Mouse (Mus musculus) adrenal gland, adult (tissue): Measurements from ENCODE around the gene 4930583I09Rik.

Experiments
- DNase-seq, 2 experiments: peaks; one replicate each; pipeline ENCODE4 v3.0.0; 2022 to 2023; ENCODE audit warnings: low spot score in 1 of 2; ENCODE audit not compliant: inconsistent age in 2 of 2

Gene 4930583I09Rik

DNA sequence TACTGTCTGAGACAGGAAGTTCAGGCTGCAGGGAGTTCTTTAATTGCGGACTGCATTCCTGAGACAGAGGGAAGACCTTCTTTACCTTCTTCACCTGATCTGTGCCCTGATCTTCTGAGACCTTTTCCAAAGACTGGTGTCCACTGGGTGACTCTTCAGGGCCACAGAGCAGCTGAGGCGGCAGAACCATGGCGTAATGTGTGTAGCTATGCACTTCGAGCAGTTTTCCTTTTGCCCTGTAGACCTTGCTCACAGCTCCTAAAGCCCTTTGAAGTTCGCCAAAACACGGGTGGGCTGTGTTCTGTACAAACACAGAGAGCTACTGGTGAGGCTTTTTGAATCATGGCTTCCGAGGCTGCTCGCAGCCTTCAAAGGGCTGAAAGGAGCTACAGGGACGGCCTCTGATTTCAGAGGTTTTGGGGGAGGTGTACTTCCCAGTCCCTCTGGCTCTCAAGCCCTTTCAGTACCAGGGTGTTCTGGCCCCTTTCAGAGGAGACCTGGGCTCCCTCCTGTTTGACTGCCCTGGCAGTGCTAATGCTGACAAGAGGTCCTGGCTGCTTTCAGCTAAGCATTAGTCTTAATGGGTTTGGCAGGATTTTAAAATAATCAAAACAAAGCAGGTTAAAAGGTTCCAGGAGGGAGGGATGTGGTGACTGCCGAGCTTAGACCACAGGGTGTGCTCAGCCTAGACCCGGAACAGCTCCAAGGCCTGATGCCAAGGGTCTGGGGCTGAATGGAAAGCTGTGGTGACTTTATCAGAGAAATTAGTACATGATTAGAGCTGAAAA lies 33.5 kb downstream of the 4930583I09Rik start:
- no peak for DNase-seq

DNA sequence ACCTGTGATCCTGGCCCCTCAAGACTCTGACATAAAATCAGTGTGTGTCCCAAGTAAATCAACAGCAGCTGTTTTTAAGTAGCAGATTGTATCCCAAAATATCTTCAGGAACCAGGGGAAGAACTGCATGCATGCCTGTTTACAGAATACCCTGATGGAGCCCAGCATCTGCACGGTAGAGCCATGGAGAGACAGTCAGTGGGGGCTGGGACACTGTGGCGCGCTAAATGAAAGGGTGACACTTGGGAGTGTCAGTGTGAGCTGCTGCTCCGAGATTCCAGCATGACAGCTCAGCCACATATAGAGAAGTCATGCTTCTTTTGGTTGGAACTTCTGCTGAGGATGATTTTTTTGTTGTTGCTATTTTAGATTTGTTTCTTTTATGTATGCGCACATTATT lies 43.2 kb downstream of the 4930583I09Rik start:
- DNase-seq = no peak

DNA sequence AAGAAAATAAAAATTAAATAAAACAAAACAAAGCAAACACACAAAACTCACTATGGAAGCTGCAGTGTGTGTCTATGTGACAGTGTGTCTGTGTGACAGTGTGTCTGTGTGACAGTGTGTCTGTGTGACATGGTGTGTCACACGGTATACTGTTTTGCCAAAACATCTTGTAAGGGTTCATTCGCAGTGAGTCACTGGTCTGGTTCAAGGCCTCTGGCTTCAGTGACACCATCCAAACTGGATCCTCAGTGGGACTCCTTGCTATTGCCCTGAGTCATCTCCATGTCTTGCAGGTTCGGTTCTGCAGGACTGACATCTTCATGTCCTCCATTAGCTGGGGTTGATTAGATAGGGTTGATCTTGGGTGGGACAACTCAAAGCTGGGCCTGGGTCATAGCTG lies 43.8 kb downstream of the 4930583I09Rik start:
- peak; percentile 28 to 52 for DNase-seq

DNA sequence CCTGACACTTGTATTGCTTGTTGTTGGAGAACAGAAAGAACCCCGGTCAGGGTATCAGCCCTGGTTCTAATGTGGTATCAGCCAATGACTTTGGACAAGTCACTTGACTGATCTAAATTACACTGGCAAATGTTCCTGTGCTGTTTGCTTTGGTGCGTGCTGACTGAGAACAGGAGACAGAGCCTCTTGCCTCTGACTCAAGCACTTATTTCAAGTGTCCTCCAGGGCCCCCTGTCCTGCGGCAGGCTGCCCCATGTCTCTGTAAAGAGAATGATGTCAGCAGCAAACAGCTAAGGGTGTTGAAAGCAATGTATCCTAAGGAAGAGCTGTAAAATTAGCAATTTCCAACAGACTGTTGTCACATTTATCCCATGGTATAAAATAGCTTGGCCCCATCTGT lies 46.7 kb downstream of the 4930583I09Rik start:
- no peak for DNase-seq

DNA sequence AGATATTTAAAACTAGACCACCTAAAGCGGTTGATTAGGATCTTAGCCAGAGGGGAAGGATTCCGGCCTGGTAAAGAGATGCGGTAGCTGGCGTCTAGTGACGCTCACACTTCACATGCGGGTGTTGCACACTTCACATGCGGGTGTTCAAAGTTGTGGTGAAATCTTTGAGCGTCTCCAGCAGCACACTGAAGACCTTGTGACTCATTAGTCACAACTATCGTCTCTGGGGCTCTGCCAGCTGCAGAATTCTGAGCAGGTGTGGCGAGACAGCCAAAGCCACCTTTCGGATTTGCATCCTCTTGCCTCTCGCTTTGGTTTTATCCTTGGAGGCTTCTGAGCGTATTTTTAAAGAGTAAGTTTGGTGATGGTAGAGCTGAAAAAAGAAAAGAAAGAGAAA lies 47.6 kb downstream of the 4930583I09Rik start:
- no peak for DNase-seq

DNA sequence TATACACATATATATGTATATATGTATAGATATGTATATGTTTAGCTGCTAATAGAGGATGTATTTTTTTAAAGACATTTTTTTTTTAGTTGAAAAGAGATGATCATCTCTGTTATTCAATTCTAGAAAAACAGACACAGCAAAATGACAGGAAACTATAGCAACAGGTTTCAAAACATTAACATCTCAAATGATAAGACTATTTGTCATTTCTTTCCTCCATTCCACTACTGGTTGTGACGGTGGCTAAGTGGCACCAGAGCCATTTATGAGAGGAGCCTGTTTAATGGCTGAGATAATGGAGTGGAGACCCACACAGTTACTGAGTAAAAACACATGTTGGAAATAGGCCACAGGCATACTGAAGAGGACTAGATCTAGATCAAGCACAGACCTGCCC lies 49.9 kb downstream of the 4930583I09Rik start:
- no peak for DNase-seq
